Mouse (Mus musculus): ENCODE results near the gene Olfr120. TPM values are rescaled to one million over a fixed set of nuclear protein-coding genes. Genes with fewer than 3 reads are reported as not detected.
"Not testable (repeated sequence)": the region's sequence is repeated elsewhere in the genome, so short reads cannot be mapped to it uniquely, and the experiment has no call there.

Gene Olfr120
- not detected in 2 replicates for polyA plus RNA-seq (2015; fragmentation: Nextera tagmentation; extraction: Ambion mirVana)

DNA sequence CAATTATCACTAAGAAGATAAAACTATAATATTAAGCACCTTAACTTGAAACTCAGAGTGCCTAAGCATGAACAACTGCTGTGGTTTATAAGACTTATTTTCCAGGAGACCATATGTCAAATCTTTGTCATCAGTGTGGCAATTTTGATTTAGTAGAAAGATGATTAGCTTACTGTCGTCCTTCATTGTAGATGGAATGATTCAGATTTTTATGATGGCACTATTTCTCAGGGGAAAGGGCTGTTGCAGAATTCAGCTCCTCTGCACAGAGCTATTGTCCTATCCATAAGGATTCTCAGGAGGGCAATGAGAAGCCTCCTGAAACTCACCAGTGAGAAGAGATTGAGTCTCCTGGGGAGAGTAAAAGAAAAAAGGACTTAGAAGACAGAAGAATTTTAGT is at the start of gene Olfr120:
TSS of gene Olfr120 (plus strand) at position 301 of the 400 bp plus-strand sequence.
- H3K4me2 ChIP-seq = no peak within 1 kb of the TSS
- WGBS = 63% methylated on average over 1 of the region's 1 CpGs
- no peak for ATAC-seq (ENCODE audit: insufficient number of reproducible peaks, low FRiP score, low TSS enrichment, low read depth)

DNA sequence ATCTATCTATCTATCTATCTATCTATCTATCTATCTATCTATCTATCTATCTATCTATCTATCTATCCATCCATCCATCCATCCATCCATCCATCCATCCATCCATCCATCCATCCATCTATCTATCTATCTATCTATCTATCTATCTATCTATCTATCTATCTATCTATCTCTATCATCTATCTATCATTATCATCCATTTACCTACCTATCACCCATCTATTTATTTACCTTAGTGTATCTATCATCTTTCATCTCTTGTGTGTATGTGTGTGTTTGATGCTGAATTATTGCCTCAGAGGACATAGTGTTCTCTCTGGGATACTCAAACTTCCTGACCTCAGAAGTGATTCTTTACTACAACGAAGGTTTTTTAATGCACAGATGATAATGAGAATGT is 25.3 kb upstream of the Olfr120 start, which contains the start of gene Olfr119:
TSS of gene Olfr119 (plus strand) at position 301 of the 400 bp plus-strand sequence.
- not testable (repeated sequence) for H3K27ac ChIP-seq; H3K4me3 ChIP-seq; H3K9me3 ChIP-seq; H3K36me3 ChIP-seq; H3K4me1 ChIP-seq; H3K4me2 ChIP-seq; ATAC-seq (ENCODE audit: insufficient number of reproducible peaks, low FRiP score, low TSS enrichment, low read depth); H3K27me3 ChIP-seq; H3K9ac ChIP-seq
- WGBS = 65% methylated on average over 1 of the region's 1 CpGs

More for the DNA sequence above, at the start of gene Olfr120:
- Histone ChIP-seq H3K27ac (no peak within 1 kb of the TSS), H3K27me3 (no peaks in the 10 kb centered on the region), H3K9ac (no peak within 1 kb of the TSS), H3K4me3 (no peak within 1 kb of the TSS), H3K9me3 (no peaks in the 10 kb centered on the region), H3K4me1 (no peaks in the 10 kb centered on the region), H3K36me3 (no peaks in the 10 kb centered on the region)

DNA sequence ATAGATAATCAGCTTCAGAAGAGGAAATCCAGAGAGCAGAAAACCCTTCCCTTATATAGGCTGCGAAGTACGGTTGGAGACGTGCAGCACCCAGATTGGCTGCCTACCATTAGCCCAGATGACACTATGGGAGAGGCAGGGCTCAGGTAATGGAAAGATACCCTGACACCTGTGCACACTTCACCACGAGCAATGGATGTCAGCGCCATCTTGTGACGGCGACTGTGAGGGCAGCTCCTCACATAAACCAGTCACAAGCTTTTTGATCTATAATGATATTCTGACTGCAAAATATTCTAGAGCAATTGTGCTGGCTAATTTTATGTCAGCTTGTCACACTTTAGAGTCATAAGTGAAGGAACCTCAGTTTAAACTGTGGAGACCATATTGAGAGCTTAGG is 16.5 kb downstream of the Olfr120 start:
- no peak overlapping the region for H3K9ac ChIP-seq
- 55% methylated on average over 7 of the region's 7 CpGs for WGBS
- no peaks in the 10 kb centered on the region for H3K9me3 ChIP-seq
- H3K27ac ChIP-seq = no peak overlapping the region
- no peaks in the 10 kb centered on the region for H3K36me3 ChIP-seq
- no peak for ATAC-seq (ENCODE audit: insufficient number of reproducible peaks, low FRiP score, low TSS enrichment, low read depth)
- H3K4me2 ChIP-seq = no peak overlapping the region
- no peak overlapping the region for H3K4me3 ChIP-seq
- no peaks in the 10 kb centered on the region for H3K27me3 ChIP-seq
- H3K4me1 ChIP-seq = no peaks in the 10 kb centered on the region

DNA sequence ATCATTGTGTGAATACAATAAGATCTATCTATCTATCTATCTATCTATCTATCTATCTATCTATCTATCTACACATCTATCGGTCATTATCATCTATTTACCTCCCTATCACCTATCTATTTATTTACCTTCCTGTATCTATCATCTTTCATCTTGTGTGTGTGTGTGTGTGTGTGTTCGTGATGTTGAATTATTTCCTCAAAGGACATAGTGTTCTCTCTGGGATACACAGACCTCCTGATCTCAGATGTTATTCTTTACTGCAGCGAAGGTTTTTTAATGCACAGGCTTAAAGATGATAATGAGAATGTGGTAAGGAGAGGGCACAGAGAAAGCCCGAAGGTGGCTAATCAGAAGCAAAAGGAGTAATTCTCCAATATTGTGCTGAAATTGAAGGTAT is 46.7 kb downstream of the Olfr120 start, which contains the start of gene Olfr122:
TSS of gene Olfr122 (plus strand) at position 301 of the 400 bp plus-strand sequence.
- Histone ChIP-seq H3K27ac (no peak within 1 kb of the TSS), H3K9ac (no peak within 1 kb of the TSS), H3K4me1 (no peaks in the 10 kb centered on the region), H3K9me3 (no peaks in the 10 kb centered on the region), H3K27me3 (no peaks in the 10 kb centered on the region), H3K36me3 (no peaks in the 10 kb centered on the region), H3K4me2 (no peak within 1 kb of the TSS), H3K4me3 (no peak within 1 kb of the TSS)
- WGBS = 77% methylated on average over 4 of the region's 4 CpGs
- ATAC-seq (ENCODE audit: insufficient number of reproducible peaks, low FRiP score, low TSS enrichment, low read depth) = no peak

Other genes with a start within 250 kb of the Olfr120 start
- not detected in 2 replicates for gene H2-M2, start 238.3 kb upstream of the Olfr120 start, polyA plus RNA-seq (2015; fragmentation: Nextera tagmentation; extraction: Ambion mirVana)
- gene Olfr110, start 229.3 kb upstream of the Olfr120 start, polyA plus RNA-seq (2015; fragmentation: Nextera tagmentation; extraction: Ambion mirVana) = not detected in 2 replicates
- gene Olfr111, start 213.8 kb upstream of the Olfr120 start, polyA plus RNA-seq (2015; fragmentation: Nextera tagmentation; extraction: Ambion mirVana) = not detected in 2 replicates
- not detected in 2 replicates for gene Olfr112, start 152.4 kb upstream of the Olfr120 start, polyA plus RNA-seq (2015; fragmentation: Nextera tagmentation; extraction: Ambion mirVana)
- gene Olfr113, start 144.1 kb upstream of the Olfr120 start, polyA plus RNA-seq (2015; fragmentation: Nextera tagmentation; extraction: Ambion mirVana) = not detected in 2 replicates
- gene Olfr114, start 129.1 kb upstream of the Olfr120 start, polyA plus RNA-seq (2015; fragmentation: Nextera tagmentation; extraction: Ambion mirVana) = not detected in 2 replicates
- not detected in 2 replicates for gene Olfr115, start 94.7 kb upstream of the Olfr120 start, polyA plus RNA-seq (2015; fragmentation: Nextera tagmentation; extraction: Ambion mirVana)
- gene Olfr116, start 94.6 kb upstream of the Olfr120 start, polyA plus RNA-seq (2015; fragmentation: Nextera tagmentation; extraction: Ambion mirVana) = not detected in 2 replicates
- gene Olfr117, start 58.0 kb upstream of the Olfr120 start, polyA plus RNA-seq (2015; fragmentation: Nextera tagmentation; extraction: Ambion mirVana) = not detected in 2 replicates
- not detected in 2 replicates for gene Olfr118, start 54.8 kb upstream of the Olfr120 start, polyA plus RNA-seq (2015; fragmentation: Nextera tagmentation; extraction: Ambion mirVana)
- gene Olfr119, start 25.2 kb upstream of the Olfr120 start, polyA plus RNA-seq (2015; fragmentation: Nextera tagmentation; extraction: Ambion mirVana) = not detected in 2 replicates
- not detected in 2 replicates for gene Olfr121, start 27.0 kb downstream of the Olfr120 start, polyA plus RNA-seq (2015; fragmentation: Nextera tagmentation; extraction: Ambion mirVana)
- gene Olfr122, start 46.8 kb downstream of the Olfr120 start, polyA plus RNA-seq (2015; fragmentation: Nextera tagmentation; extraction: Ambion mirVana) = not detected in 2 replicates
- not detected in 2 replicates for gene Olfr123, start 71.7 kb downstream of the Olfr120 start, polyA plus RNA-seq (2015; fragmentation: Nextera tagmentation; extraction: Ambion mirVana)
- not detected in 2 replicates for gene Olfr124, start 78.1 kb downstream of the Olfr120 start, polyA plus RNA-seq (2015; fragmentation: Nextera tagmentation; extraction: Ambion mirVana)
- not detected in 2 replicates for gene Olfr125, start 111.1 kb downstream of the Olfr120 start, polyA plus RNA-seq (2015; fragmentation: Nextera tagmentation; extraction: Ambion mirVana)
- gene Olfr126, start 125.7 kb downstream of the Olfr120 start, polyA plus RNA-seq (2015; fragmentation: Nextera tagmentation; extraction: Ambion mirVana) = not detected in 2 replicates
- gene Olfr127, start 178.6 kb downstream of the Olfr120 start, polyA plus RNA-seq (2015; fragmentation: Nextera tagmentation; extraction: Ambion mirVana) = not detected in 2 replicates
- not detected in 2 replicates for gene Olfr128, start 198.7 kb downstream of the Olfr120 start, polyA plus RNA-seq (2015; fragmentation: Nextera tagmentation; extraction: Ambion mirVana)
- not detected in 2 replicates for gene Olfr761, start 231.3 kb downstream of the Olfr120 start, polyA plus RNA-seq (2015; fragmentation: Nextera tagmentation; extraction: Ambion mirVana)